Mouse (Mus musculus) thymus, adult 2 months (tissue): ENCODE measurements around the gene Macrod2.

ENCODE experiments used
- CTCF ChIP-seq: fragments of 200-500 bp; IDR thresholded peaks from 2 replicates; pipeline ENCODE4 v1.5.1; 2012; ENCODE audit warnings: mild to moderate bottlenecking, control low read depth, low read length, moderate library complexity, borderline replicate concordance; ENCODE audit not compliant: control insufficient read depth, poor library complexity, insufficient read depth; ENCODE audit errors: extremely low read depth
- POLR2A ChIP-seq: fragments of 200-500 bp; IDR thresholded peaks from 2 replicates; pipeline ENCODE4 v1.6.1; 2012; ENCODE audit warnings: mild to moderate bottlenecking, low read length, control low read depth, moderate library complexity; ENCODE audit not compliant: control insufficient read depth, poor library complexity, insufficient read depth; ENCODE audit errors: extremely low read depth

- no peak for TF ChIP-seq CTCF
- TF ChIP-seq POLR2A, result no peak
Measured at GRCm38 (mm10) chr2:140653481-140653880, 258.4 kb downstream of the Macrod2 start.
